In genomic region chr15:51104796-51105195, GRCm38 (mm10) we compare ENCODE assay signal across 10 mouse cellular contexts.
DNase-seq lines count a peak whose midpoint lies in the region; ATAC-seq lines count a peak whose summit lies in the region.
"Had no signal": no experiment of that assay in that cellular context is flagged by ENCODE, and none has a peak within 500 bp of the region (broad histone marks: within the 10 kb centered on the region; RNA-seq: fewer than 3 reads in every experiment).

No protein-coding gene starts in this region.

- no peaks in the 10 kb centered on the region for H3K36me3 ChIP-seq in heart, embryonic 13.5 days
- H3K36me3 ChIP-seq in forebrain, embryonic 16.5 days (ENCODE audit: control insufficient read depth, insufficient read depth), result no peaks in the 10 kb centered on the region
- no peaks in the 10 kb centered on the region for H3K36me3 ChIP-seq in midbrain, embryonic 11.5 days (ENCODE audit: control insufficient read depth, insufficient read depth, low read length)

- no peak overlapping the region for H3K27ac ChIP-seq in heart, embryonic 13.5 days (replicated peaks)
- H3K27ac ChIP-seq in forebrain, embryonic 16.5 days (ENCODE audit: low read length), result no peak overlapping the region
- H3K27ac ChIP-seq in midbrain, embryonic 11.5 days (ENCODE audit: low read depth, low read length), result no peak overlapping the region
- H3K27ac ChIP-seq: macrophage had no signal

- H3K9ac ChIP-seq in heart, embryonic 13.5 days, result no peak overlapping the region
- H3K9ac ChIP-seq in forebrain, embryonic 16.5 days (replicated peaks; ENCODE audit: low read depth, low read length), result no peak overlapping the region
- no peak overlapping the region for H3K9ac ChIP-seq in midbrain, embryonic 11.5 days (ENCODE audit: low read length)

- intact Hi-C loops in heart, postnatal 10 days (cut with DNase I), result no loop called here

- peak overlapping the region; percentile 39 for H3K4me2 ChIP-seq in heart, embryonic 13.5 days
- H3K4me2 ChIP-seq in forebrain, embryonic 16.5 days (ENCODE audit: low read length), result peak overlapping the region; percentile 53
- H3K4me2 ChIP-seq in midbrain, embryonic 11.5 days, result no peak overlapping the region; the same call in 1 of the 2 replicates

- ATAC-seq in heart, embryonic 13.5 days (ENCODE audit: extremely low read depth, insufficient number of reproducible peaks, low FRiP score, low TSS enrichment), result no peak
- 0 out of 2 replicates have a peak, but pooled peaks have one; percentile 45 for ATAC-seq in forebrain, embryonic 16.5 days
- ATAC-seq in midbrain, embryonic 11.5 days (ENCODE audit: low FRiP score), result peak; percentile 40; the same call in 1 of the 2 replicates

- 59% methylated on average over 5 of the region's 5 CpGs for WGBS in heart, embryonic 13.5 days
- WGBS in forebrain, embryonic 16.5 days, result 66% methylated on average over 5 of the region's 5 CpGs
- WGBS in midbrain, embryonic 11.5 days, result 67% methylated on average over 5 of the region's 5 CpGs

- H3K27me3 ChIP-seq in heart, embryonic 13.5 days (replicated peaks), result no peaks in the 10 kb centered on the region
- H3K27me3 ChIP-seq in forebrain, embryonic 16.5 days (replicated peaks; ENCODE audit: control insufficient read depth, insufficient read depth, low read length), result no peaks in the 10 kb centered on the region
- no peaks in the 10 kb centered on the region for H3K27me3 ChIP-seq in midbrain, embryonic 11.5 days (ENCODE audit: control insufficient read depth, insufficient read depth, low read length)

- no peaks in the 10 kb centered on the region; the same call in 1 of the 2 replicates for H3K4me1 ChIP-seq in heart, embryonic 13.5 days
- H3K4me1 ChIP-seq in forebrain, embryonic 16.5 days (replicated peaks; ENCODE audit: control insufficient read depth, insufficient read depth, low read length), result peaks cover 3% of the 10 kb centered on the region; the same call in 1 of the 2 replicates
- H3K4me1 ChIP-seq in midbrain, embryonic 11.5 days (ENCODE audit: control insufficient read depth, insufficient read depth, low read length), result peaks cover 3% of the 10 kb centered on the region; the same call in 1 of the 2 replicates

- no peak overlapping the region for H3K4me3 ChIP-seq in heart, embryonic 13.5 days
- no peak overlapping the region for H3K4me3 ChIP-seq in forebrain, embryonic 16.5 days (replicated peaks; ENCODE audit: low read length)
- no peak overlapping the region for H3K4me3 ChIP-seq in midbrain, embryonic 11.5 days (ENCODE audit: low read depth, low read length)

- DNase-seq in heart, postnatal 10 days, result no peak
- DNase-seq in R1 (ENCODE audit: low read depth, low spot score), result peak; percentile 16
- no peak for DNase-seq in midbrain, embryonic 11.5 days (ENCODE audit: low spot score, missing footprints)
- no peak for DNase-seq in thymus, postnatal 0 days (ENCODE audit: low spot score)
- no peak for DNase-seq in cerebellum, adult 11-12 months
- no peak for DNase-seq in Muller cell, postnatal 12 days (ENCODE audit: inconsistent ontology term)
- DNase-seq: heart, postnatal 4 days had no signal

- no peaks in the 10 kb centered on the region for H3K9me3 ChIP-seq in heart, embryonic 13.5 days
- no peaks in the 10 kb centered on the region for H3K9me3 ChIP-seq in forebrain, embryonic 16.5 days (ENCODE audit: control insufficient read depth, low read length)
- no peaks in the 10 kb centered on the region for H3K9me3 ChIP-seq in midbrain, embryonic 11.5 days (ENCODE audit: control insufficient read depth, low read length)
